In the genomic region with DNA sequence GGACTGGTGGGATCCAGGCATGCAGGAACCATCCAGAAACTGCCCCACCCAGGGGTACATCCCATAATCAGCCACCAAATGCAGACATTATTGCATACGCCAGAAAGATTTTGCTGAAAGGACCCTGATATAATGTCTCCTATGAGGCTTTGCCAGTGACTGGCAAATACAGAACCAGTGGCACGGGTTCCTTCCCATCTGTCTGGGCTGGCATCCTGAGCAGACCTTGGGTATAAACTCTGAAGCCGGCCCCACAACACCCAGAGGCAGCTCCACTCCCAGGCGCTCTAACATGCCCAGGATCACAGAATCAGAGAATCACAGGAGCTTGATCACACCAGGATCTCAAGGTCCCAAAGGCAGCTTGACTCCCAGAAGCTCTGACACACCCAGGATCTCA, we compare ENCODE assay signal across 21 mouse cellular contexts. TPM values are rescaled to one million over a fixed set of nuclear protein-coding genes. Genes with fewer than 3 reads are reported as not detected.
"Had no signal": no experiment of that assay in that cellular context is flagged by ENCODE, and none has a peak within 500 bp of the region (broad histone marks: within the 10 kb centered on the region; RNA-seq: fewer than 3 reads in every experiment).

No protein-coding gene starts in this region.

- DNase-seq: gastrocnemius, adult 2 months; gastrocnemius, postnatal 10 days; gastrocnemius, postnatal 25 days; heart, postnatal 4 days; kidney, adult 18-20 months; kidney, adult 8-10 months; kidney, postnatal 10 days; kidney, postnatal 25 days; kidney, postnatal 4 days; liver; liver, embryonic 13.5 days had no signal

RNA-seq across cellular contexts. Expression of a gene that starts 11.8 kb away (rescaled TPM):
- total RNA-seq: gastrocnemius, adult 2 months; gastrocnemius, postnatal 10 days; gastrocnemius, postnatal 25 days; gastrocnemius, postnatal 4 days; granulocyte monocyte progenitor cell, adult 5-6 weeks; heart, adult 8-10 months; heart, postnatal 25 days; heart, postnatal 4 days; layer of hippocampus, adult 2 months; layer of hippocampus, postnatal 10 days; layer of hippocampus, postnatal 25 days; left cerebral cortex, adult 2 months; left cerebral cortex, postnatal 10 days; left cerebral cortex, postnatal 25 days had no signal

RNA-seq across cellular contexts. Expression of a gene that starts 28.5 kb away (rescaled TPM):
- total RNA-seq: granulocyte monocyte progenitor cell, adult 5-6 weeks had no signal

RNA-seq across cellular contexts. Expression of a gene that starts 38.0 kb away (rescaled TPM):
- total RNA-seq: granulocyte monocyte progenitor cell, adult 5-6 weeks; heart, postnatal 4 days; layer of hippocampus, adult 2 months; layer of hippocampus, postnatal 25 days; left cerebral cortex, adult 2 months; left cerebral cortex, postnatal 10 days; left cerebral cortex, postnatal 25 days had no signal
